Mouse (Mus musculus) yolk sac, embryonic 10.5 days (tissue): ENCODE measurements around the gene Actbl2.
A peak's percentile ranks its signal among the peaks of the same experiment; 100 is the strongest.

Experiments used
- DNase-seq: peaks from one replicate; pipeline ENCODE4 v3.0.0-alpha.2; 2017; ENCODE audit warnings: low spot score

Actbl2 gene

GRCm38 (mm10) chr13:111254713-111255112 is at the start of gene Actbl2:
Gene Actbl2 (plus strand): TSS chr13:111255013.
- no peak for DNase-seq

DNA sequence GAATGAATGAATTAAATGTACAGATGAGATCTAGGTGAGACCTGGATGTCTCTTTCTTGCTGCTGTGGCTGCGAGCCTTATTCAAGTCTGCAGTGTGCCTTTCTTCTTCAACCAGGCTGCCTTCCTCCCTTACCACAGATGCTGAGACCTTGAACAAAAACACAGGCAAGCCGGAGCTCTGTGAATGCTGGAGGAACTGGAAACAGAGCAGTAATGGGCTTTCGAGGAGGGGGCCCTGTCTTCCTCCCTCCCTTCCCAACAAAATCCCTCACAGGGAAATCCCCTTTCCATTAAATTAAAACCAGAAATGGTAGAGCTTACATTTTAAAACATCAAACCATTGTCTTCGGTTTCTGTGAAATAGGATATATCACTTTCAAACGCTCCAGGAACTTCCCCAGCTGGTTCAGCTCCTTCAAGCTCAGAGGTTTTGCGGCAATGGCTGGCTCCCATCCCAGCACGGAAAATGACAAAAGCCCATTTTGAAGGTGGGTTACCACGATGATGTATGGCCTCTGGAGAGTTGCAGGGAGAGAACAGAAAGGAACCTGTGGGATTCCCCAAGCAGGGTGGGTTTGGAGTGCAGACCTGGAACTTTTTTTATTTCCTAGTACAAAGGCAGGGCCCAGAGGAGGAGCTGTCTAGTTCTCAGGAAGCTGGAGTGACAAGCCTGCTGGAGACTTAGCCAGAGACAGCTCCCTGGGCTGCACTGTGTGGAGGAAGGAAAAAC is 44.0 kb upstream of the Actbl2 start:
- no peak for DNase-seq

- no peak for DNase-seq
These were observed 26.0 kb upstream of the Actbl2 start for GRCm38 (mm10) chr13:111228768-111229167.

GRCm38 (mm10) chr13:111229541-111229940 is 25.3 kb upstream of the Actbl2 start:
- DNase-seq = no peak

DNA sequence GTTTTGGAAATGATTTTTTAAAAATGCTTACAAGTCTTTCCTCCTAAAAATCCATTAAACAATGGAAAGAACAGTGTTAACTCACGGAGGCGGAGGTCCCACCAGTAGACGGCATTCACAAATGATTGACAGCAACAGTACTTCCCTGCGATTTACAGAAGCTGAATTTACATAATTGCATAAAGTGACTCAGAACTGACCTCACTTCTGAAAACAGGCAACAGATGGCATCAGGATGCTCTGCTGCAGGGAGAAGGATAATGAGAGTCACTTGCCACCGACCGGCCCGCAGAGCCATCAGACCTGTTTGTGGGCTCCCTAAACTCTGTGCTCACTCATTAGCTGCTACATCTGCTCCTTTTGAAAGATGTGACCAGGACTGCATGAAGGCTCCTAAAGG is 22.4 kb upstream of the Actbl2 start:
- DNase-seq = no peak

DNA sequence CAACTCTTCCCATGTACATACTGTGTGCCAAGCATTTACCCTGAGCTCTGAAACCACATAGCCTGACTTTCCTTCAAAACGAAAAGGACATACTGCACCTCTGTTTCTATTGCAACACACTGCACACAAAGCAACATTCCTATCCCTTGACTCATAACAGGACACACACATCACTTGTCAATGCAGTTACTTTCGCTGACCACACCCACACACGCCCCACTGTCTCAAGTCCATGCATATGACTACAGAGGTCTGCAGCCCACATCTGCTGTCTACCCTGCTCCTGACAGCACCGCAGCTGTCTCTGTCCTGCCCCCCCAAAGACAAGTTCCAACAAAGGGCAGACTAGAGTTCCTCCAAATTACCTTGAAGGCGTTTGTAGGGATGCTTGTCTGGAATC is 21.5 kb upstream of the Actbl2 start:
- peak; percentile 4 for DNase-seq

DNA sequence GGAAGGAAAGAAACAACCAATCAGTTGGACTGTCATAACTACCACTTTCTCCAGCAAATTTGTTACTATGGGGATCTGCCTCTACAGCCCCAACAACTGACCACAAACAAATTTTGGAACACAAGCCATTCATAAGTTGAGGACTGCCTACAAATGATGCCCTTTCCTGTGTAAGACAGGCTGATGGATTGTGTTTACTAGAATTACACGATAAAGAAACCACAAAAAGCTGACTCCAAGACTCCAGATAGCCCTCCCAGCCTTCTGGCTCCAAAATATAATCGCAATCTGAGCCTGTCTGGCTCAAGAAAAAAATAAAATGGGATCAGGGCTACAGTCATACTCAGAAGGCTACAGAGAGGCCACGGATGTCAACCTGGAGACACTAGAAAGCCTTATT is 20.2 kb upstream of the Actbl2 start:
- no peak for DNase-seq

DNA sequence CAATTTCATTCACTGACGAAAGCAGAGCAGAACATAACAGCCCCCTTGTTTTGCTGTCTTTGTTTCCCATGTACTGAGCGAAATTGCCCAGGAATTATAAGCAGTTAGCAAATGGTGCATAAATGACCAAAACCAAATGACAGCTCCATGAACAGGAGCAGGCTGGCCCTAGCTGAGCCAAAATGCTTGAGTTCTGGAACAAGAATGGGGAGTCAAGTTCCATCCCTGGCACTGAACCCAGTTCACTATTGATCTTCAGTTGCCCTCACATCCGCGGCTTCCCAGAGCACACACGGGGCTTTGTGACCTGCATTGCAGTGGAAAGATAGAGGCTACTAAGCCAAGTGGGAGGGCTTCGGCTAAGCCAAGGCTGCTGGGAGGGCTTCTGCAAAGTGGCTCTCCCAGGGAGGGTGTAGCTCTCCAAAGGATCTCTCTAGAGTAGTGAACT is 19.1 kb upstream of the Actbl2 start:
- DNase-seq = no peak

GRCm38 (mm10) chr13:111236461-111236864 is 18.4 kb upstream of the Actbl2 start:
- DNase-seq = peak; percentile 4

DNA sequence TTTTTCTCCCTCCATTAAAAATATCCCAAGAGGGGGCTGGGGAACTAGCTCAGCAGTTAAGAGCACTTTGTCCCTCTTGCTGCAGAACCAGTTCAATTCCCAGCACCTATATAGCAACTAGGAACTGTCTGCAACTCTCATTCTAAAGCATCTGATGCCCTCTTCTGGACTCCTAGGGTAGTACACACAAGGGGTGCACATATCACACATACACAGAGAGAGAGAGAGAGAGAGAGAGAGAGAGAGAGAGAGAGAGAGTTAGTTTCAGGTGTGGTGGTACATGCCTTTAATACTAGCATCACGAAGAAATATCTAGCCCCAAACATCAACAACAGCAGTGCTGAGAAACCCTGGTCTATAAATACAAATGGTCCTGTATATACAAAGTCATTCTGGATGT is 17.5 kb upstream of the Actbl2 start:
- no peak for DNase-seq

DNA sequence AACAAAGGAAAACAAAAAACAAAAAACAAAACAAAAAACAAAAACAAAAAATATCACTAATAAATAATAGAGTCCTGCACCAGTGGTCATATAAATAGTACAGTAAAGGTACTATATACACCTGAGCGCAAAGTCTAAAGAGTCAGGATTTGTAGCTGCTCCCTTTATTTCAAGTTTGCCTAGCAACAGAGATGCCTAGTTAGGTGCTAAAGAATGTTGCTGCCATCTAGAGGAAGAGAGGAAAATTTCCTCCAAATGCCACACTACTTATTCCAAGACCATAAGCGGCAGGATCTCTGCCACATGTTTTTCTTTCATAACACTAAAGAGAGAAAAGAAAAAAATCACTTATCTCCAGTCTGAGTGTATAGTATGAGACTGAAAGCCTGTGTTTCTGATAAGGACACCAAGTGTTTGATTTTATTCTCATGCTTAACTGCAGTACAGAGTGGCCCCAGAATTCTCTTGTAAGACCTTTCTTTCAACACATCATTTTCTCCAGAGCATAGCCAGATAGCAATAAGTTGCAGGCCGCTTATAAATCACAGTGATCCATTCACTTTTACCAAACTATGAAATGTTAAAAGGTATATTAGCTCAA is 16.8 kb upstream of the Actbl2 start:
- peak; percentile 11 for DNase-seq

GRCm38 (mm10) chr13:111251106-111251505 is 3.7 kb upstream of the Actbl2 start:
- DNase-seq = no peak

GRCm38 (mm10) chr13:111251795-111252194 is 3.0 kb upstream of the Actbl2 start:
- no peak for DNase-seq

- DNase-seq = no peak
These were observed 3.2 kb downstream of the Actbl2 start for GRCm38 (mm10) chr13:111258016-111258415.

DNA sequence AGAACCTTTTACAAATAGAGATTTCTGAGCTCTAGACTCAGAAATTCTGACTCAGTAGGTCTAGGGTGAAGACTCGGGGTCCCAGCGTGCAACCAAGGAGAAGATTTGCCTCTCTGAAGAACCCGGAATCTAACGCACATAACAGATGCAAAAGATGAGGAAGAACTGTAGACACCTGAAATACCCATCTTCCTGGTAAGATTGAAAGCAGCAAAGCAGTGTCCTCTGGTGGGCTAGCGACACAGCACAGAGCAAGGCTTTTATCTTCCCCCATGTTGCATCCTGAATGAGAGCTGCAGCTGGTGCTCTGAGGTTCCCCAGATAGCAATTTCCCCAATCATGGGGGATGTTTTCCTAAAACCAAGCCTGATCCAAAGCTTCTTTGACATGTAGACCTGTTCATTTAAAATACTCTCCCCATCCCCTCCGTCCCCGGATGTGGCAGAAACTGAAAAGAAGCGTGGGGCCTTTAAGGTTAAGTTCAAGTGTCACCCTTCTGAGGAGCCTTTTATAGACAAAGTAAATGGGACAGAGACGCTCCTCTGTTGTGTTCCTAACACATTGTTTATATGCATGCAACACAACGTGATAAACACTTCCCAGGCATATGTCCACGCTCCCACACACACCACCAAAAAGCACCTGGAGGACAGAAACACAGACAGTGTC is 3.7 kb downstream of the Actbl2 start:
- DNase-seq = no peak

DNA sequence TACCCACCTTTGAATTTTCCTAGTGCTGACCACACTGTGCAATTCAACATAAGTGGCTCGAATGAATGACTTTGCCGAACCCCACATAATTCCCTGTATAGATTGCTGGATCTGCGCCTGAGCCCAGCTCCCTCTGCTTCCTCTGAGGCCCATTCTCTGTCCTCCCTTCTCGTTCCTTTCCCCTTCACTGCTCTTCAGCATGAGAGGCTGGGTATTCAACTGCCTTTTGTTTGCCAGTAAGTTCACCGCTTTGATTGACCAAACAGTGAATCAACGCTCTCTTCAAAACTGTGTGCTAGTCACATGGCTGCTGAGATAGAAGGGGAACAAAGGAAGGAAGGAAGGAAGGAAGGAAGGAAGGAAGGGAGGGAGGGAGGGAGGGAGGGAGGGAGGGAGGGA is 4.3 kb downstream of the Actbl2 start:
- DNase-seq = no peak

GRCm38 (mm10) chr13:111259711-111260110 is 4.9 kb downstream of the Actbl2 start:
- DNase-seq = no peak

DNA sequence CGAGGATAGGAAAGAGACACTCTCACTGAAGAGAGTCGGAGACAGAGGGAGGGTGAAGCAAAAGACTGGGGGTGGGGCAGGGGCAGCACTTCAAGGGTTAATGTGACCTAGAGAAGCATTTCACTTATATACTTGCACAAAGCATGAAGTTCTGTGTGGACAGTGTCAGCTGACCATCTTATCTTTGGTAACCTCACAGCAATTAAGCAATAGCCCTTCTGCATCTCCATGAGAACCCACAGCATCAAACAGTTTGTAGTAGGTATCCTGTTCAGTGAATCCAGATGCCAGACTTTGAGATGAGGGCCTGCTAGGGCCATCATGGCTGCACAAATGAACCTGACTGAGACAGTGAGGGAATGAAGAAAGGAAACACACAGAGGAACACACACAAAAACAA is 8.4 kb downstream of the Actbl2 start:
- DNase-seq = no peak

GRCm38 (mm10) chr13:111263758-111264157 is 8.9 kb downstream of the Actbl2 start:
- DNase-seq = no peak

GRCm38 (mm10) chr13:111265231-111266000 is 10.6 kb downstream of the Actbl2 start:
- DNase-seq = no peak

DNA sequence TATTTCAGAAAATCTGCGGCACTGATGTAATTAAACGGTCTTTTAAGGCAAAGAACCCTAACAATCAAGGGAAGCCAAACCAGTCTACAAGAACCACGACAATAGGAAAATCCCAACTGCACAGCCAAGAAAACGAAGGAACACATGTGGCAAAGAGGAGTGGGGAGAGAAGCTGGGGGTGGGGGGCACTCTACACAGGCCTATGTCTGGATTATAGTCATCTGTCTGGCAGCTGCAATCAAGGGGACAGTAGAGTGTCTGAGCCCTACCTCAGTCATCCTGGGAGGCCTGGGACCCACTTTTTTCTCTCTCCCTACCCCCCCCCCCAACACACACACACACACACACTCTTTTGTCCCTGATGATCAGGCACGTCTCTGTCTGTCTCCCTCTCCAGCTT is 12.0 kb downstream of the Actbl2 start:
- DNase-seq = no peak

DNA sequence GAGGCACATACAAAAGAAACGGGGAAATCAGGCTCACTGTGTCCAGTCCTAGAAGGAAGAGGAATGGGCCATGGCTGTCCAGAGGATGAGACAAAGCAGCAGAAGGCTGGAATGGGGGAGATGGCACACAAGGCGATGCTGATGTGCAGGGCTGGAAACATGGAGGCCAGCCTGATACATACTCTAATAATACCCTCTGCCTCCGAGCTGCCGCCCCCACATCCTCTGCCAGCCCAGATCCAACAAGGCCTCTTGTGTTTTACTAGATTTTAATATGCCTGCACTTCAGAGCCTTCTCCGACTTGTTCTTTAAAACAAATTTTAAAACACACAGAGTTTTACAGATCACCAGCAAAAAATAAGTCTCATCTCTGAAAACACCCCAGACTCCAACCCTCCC is 14.2 kb downstream of the Actbl2 start:
- DNase-seq = no peak
